Mouse (Mus musculus) liver, adult 2 months (tissue): Measurements from ENCODE around the gene Snd1.

Source experiments
- CTCF ChIP-seq: fragments of 200-500 bp; IDR thresholded peaks from 2 replicates; pipeline ENCODE4 v1.5.1; 2011; ENCODE audit warnings: low read depth, low read length, control low read depth
- POLR2A ChIP-seq: fragments of 200-500 bp; IDR thresholded peaks from 2 replicates; pipeline ENCODE4 v1.6.1; 2011; ENCODE audit warnings: low read length, control low read depth; ENCODE audit not compliant: insufficient read depth; ENCODE audit errors: extremely low read depth

DNA sequence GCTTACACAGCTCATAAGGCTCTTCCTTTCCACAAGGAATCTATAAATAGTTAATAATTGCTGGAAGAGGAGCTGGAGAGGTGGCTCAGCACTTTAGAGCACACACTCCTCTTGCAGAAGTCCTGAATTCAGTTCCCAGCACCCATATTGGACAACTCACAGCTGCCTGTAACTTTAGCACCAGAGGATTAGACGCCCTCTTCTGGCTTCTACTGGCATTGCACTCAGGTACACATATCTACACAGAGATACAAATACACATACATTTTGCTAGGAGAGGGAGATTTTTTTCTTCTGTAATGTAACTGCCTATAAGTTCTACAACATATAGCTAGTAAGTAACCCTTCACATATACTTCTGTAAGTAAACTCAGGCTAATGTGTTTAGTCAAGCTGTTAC lies 440.0 kb downstream of the Snd1 start:
- TF ChIP-seq CTCF (no peak), POLR2A (no peak)
